8 mouse cellular contexts compared by ENCODE assay signal in the genomic region with DNA sequence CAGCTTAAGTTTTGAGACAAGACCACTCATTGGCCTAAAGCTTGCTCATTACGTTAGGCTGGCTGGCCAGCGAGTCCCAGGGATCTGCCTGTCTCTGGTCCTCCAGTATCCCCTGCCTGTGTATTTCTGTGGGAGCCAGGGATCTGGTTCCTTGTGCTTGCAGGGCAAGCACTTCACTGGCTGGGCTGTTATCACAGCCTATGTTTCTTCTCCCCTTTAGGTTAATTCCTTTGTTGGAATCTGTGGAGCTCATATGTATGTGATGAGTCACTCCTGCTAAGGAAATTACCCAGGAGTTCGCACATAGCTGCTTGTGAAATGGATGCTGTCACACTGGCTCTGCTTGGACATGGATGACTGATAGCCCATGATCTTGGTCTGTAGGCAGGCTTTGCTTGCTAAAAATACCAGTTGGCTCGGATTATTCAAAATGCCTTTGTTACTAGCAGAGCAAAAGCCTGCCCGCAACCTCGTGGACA.
DNase-seq lines count a peak whose midpoint lies in the region; ATAC-seq lines count a peak whose summit lies in the region.

No protein-coding gene starts in this region.

- peak; percentile 10 for DNase-seq in kidney, postnatal 10 days
- DNase-seq in kidney, adult 9 months, result no peak
- DNase-seq in embryo, embryonic 10.5 days (ENCODE audit: low spot score), result peak; percentile 21
- DNase-seq in heart, postnatal 4 days, result peak; percentile 33
- DNase-seq in spleen, postnatal 14 days (ENCODE audit: low spot score in 2 of 2), result no peak
- no peak for DNase-seq in cerebellum, postnatal 10 days
- no peak for DNase-seq in layer of hippocampus, postnatal 10 days (ENCODE audit: low spot score in 2 of 2)

- no peaks in the 10 kb centered on the region for H3K9me3 ChIP-seq in neural tube, embryonic 13.5 days

- peak; percentile 23; the same call in 1 of the 2 replicates for ATAC-seq in neural tube, embryonic 13.5 days (ENCODE audit: low read depth)

- H3K9ac ChIP-seq in neural tube, embryonic 13.5 days, result no peak overlapping the region

- no peak overlapping the region for H3K4me3 ChIP-seq in neural tube, embryonic 13.5 days

- H3K27ac ChIP-seq in neural tube, embryonic 13.5 days (replicated peaks), result no peak overlapping the region

- H3K27me3 ChIP-seq in neural tube, embryonic 13.5 days, result no peaks in the 10 kb centered on the region

- peaks cover 11% of the 10 kb centered on the region for H3K4me1 ChIP-seq in neural tube, embryonic 13.5 days (replicated peaks)

- no peaks in the 10 kb centered on the region for H3K36me3 ChIP-seq in neural tube, embryonic 13.5 days

- no peak overlapping the region for H3K4me2 ChIP-seq in neural tube, embryonic 13.5 days

- WGBS in neural tube, embryonic 13.5 days, result 41% methylated on average over 6 of the region's 6 CpGs

Comparison
In these comparisons a context has a peak if more than half of its experiments do, and no peak if none do; other contexts are left out.
1. DNase-seq: peak in kidney, postnatal 10 days (single experiment), embryo, embryonic 10.5 days (single experiment) and heart, postnatal 4 days (single experiment); none in kidney, adult 9 months (single experiment), spleen, postnatal 14 days (0 of 2), cerebellum, postnatal 10 days (0 of 2) and layer of hippocampus, postnatal 10 days (0 of 2).